Mouse (Mus musculus): ENCODE measurements at regions not wholly inside any gene's neighbourhood (a gene's known extent, or its start where the extent isn't known, plus 50 kb on each side); places are given as distances from the start of the nearest gene placed in this dataset.

DNA sequence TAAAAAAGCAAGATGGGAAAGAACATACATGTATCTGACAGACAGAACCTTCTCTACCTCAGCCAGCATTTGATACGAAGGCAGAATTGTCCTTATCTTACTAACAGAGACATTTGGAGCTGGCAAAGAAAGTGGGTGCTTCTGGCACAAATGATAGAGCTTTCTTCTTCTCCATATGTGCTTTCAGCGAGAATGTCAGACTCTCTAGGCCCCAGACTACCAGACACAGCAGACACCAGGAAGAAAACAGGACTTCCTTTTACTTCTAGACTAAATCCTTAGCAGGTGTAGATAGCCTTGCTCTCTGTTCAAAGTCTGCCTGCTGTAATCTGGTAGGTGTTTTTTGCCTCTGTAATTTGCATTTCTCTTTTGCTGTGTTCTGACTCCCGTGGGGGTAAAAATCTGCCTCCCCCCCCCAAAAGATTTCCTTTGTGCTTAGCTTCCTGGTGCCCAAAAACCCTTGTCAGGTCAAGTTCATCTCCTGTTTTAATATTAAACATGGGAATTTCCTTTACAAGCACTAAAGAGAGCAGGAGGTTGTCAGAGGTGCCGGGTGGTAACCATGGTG, 74.7 kb upstream of the Pmfbp1 start:
- ATAC-seq (replicated peaks in 1 of 2; ENCODE audit: insufficient read depth in 1 of 2, low FRiP score in 2 of 2, low TSS enrichment in 1 of 2, low read depth in 1 of 2, poor library complexity in 2 of 2, severe bottlenecking in 2 of 2), result no peak

DNA sequence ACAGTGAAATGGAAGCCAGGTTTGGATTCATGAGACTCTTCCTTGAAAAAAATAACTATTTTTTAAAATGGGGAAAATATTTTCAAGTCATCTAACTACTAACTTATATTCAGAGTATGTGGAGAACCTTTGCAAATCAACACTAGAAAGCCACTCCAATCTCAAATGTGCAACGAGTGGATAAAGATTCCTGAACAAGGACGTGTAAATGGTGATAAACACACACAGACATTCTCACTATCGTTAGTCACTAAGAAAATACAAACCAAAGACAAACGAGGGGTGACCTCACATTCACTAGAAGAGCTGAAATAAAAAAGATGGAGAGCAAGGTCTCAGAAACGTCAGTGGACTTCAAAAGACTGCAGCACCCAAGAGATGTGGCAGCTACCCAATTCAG, 69.8 kb upstream of the Pmfbp1 start:
- ATAC-seq (replicated peaks in 1 of 2; ENCODE audit: insufficient read depth in 1 of 2, low FRiP score in 2 of 2, low TSS enrichment in 1 of 2, low read depth in 1 of 2, poor library complexity in 2 of 2, severe bottlenecking in 2 of 2), result no peak

GRCm38 (mm10) chr8:109428551-109428950, 65.3 kb upstream of the Pmfbp1 start:
- no peak for ATAC-seq (replicated peaks in 1 of 2; ENCODE audit: insufficient read depth in 1 of 2, low FRiP score in 2 of 2, low TSS enrichment in 1 of 2, low read depth in 1 of 2, poor library complexity in 2 of 2, severe bottlenecking in 2 of 2)

- no peak for ATAC-seq (replicated peaks in 1 of 2; ENCODE audit: insufficient read depth in 1 of 2, low FRiP score in 2 of 2, low TSS enrichment in 1 of 2, low read depth in 1 of 2, poor library complexity in 2 of 2, severe bottlenecking in 2 of 2)
Measured at GRCm38 (mm10) chr8:109434538-109434937, 59.3 kb upstream of the Pmfbp1 start.

DNA sequence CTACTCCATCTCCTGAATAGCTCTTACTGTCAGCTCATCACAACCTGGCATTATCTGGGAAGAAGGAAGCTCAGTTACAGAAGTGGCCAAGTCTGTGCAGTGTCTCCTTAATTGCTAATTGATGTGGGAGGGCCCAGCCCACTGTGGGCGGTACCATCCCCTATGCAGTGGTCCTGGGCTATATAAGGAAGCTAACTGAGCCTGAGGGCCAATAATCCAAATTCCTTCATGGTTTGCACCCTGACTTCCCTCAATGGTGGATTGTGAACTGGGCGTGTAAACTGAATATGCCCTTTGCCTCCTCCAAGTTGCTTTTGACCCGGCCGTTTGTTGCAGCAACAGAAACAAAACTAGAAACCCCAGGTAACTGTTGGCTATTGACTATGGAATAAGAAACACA, 57.8 kb upstream of the Pmfbp1 start:
- no peak for ATAC-seq (replicated peaks in 1 of 2; ENCODE audit: insufficient read depth in 1 of 2, low FRiP score in 2 of 2, low TSS enrichment in 1 of 2, low read depth in 1 of 2, poor library complexity in 2 of 2, severe bottlenecking in 2 of 2)

DNA sequence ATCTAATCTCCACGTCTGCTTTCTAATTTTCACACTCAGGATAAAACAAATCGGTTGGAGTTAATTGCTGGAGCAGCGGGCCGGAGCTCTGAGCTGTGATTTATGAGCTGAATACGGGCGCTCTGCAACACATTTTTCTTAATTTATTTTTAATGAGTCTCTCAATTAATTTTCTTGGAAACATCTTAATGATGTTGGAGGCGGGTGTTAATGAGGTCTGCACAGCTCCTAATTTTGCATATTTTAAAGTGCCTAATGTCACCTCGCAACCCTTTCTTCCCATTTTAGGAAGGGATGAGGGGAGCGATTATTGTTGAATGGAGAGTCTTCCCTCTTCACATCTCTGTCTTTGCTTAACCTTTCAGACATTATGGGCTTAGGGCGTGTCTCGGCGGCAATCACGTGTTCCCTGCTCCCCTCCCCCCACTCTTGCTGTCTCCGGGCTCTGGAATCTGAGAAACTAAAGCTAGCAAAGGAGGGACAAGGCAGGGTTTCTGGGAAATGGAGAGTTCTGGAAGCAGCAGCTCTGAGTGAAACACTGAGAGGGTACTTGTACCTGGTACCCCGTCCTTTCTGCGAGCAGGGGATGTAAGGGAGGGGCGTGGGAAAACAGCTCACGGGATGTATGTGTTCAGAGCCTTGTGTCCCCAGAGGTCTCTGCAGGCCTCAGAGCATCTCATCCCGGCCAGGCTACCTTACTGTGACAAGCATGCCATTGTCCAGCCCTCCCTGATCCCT, 56.8 kb upstream of the Pmfbp1 start:
- no peak for ATAC-seq (replicated peaks in 1 of 2; ENCODE audit: insufficient read depth in 1 of 2, low FRiP score in 2 of 2, low TSS enrichment in 1 of 2, low read depth in 1 of 2, poor library complexity in 2 of 2, severe bottlenecking in 2 of 2)

- no peak for ATAC-seq (replicated peaks in 1 of 2; ENCODE audit: insufficient read depth in 1 of 2, low FRiP score in 2 of 2, low TSS enrichment in 1 of 2, low read depth in 1 of 2, poor library complexity in 2 of 2, severe bottlenecking in 2 of 2)
Measured at GRCm38 (mm10) chr8:109438531-109438930, 55.3 kb upstream of the Pmfbp1 start.
